Mouse (Mus musculus) G1E (cell line): Measurements from ENCODE around the gene Tmem268.

Source experiments
- CTCF ChIP-seq: IDR thresholded peaks from 2 replicates; pipeline ENCODE4 v1.5.1; 2012; ENCODE audit warnings: low read depth, low read length, inconsistent platforms, mixed read lengths
- GATA1 ChIP-seq: IDR thresholded peaks from 2 replicates; pipeline ENCODE4 v1.6.1; 2012; ENCODE audit warnings: borderline replicate concordance, low read length, inconsistent platforms, mixed read lengths
- GATA2 ChIP-seq: IDR thresholded peaks from 2 replicates; pipeline ENCODE4 v1.6.1; 2012; ENCODE audit warnings: low read depth, low read length, inconsistent platforms, borderline replicate concordance
- POLR2AphosphoS5 ChIP-seq: IDR thresholded peaks from 2 replicates; pipeline ENCODE4 v1.6.1; 2012; ENCODE audit warnings: low read depth, low read length, inconsistent platforms; ENCODE audit not compliant: insufficient replicate concordance

GRCm38 (mm10) chr4:63627111-63627510 lies 68.5 kb downstream of the Tmem268 start:
- TF ChIP-seq GATA2 = no peak
- no peak for TF ChIP-seq CTCF
- no peak for TF ChIP-seq GATA1
- TF ChIP-seq POLR2AphosphoS5 = no peak
